Mouse (Mus musculus) induced T-regulatory cell, adult 2 months (primary cell): ENCODE measurements at regions not wholly inside any gene's neighbourhood (a gene's known extent, or its start where the extent isn't known, plus 50 kb on each side); places are given as distances from the start of the nearest gene placed in this dataset.

Source experiments
- DNase-seq: peaks from one replicate; pipeline ENCODE4 v3.0.0-alpha.2; 2012; ENCODE audit warnings: low read depth

- no peak for DNase-seq
Measured at GRCm38 (mm10) chr6:147970162-147970608, 76.9 kb upstream of the Far2 start.

GRCm38 (mm10) chr6:147972552-147972951 lies 74.5 kb upstream of the Far2 start:
- no peak for DNase-seq

GRCm38 (mm10) chr6:147973059-147973458 lies 74.0 kb upstream of the Far2 start:
- no peak for DNase-seq

- no peak for DNase-seq
Measured at GRCm38 (mm10) chr6:147975917-147976316, 71.1 kb upstream of the Far2 start.

- DNase-seq, result no peak
Measured at GRCm38 (mm10) chr6:147989381-147989780, 57.7 kb upstream of the Far2 start.
